Mouse (Mus musculus) NIH3T3 (cell line): ENCODE data around the gene Axl.
"Not testable (repeated sequence)": the region's sequence is repeated elsewhere in the genome, so short reads cannot be mapped to it uniquely, and the experiment has no call there.

ENCODE experiments used
- DNase-seq: peaks from one replicate; pipeline ENCODE4 v3.0.0-alpha.2; 2012; ENCODE audit warnings: low read depth

The Axl gene

DNA sequence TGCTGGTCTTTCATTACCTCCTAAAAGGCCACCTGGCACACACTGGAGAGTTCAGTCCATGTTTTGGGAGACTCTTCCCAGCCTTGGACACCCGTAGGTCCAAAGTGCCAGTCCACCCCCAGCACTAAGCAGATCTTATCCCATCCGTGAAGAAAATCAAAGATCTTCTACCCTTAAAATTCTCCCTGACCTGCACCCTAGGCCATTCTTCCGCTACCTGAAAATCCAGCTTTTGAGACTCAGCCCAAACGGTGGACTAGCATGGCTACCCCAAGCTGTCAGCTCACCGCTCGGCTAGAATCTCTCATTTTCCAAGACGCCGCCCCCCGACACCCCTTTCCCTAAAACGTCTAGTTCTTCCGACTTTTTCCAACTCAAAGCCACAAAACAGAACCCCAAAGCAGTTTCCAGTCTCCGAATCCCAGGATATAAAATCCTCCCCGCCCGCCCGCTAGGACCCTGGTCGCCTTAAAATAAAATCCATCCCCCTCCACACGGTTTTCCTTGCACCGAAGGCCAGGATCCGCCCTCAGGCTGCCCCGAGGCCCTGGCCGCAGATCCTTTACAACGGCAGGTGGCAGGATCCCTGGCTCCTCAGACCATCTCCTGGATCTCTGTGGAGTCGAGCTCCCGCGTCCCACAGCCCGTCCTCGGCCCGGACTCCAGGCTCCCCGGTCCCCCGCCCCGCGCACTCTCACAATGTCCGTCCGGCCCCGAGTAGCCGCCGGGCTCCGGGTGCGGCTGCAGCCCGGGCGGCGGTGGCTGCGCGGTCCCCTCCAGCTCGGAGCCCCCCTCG, 34.7 kb downstream of the Axl start:
- DNase-seq: peak; percentile 62

DNA sequence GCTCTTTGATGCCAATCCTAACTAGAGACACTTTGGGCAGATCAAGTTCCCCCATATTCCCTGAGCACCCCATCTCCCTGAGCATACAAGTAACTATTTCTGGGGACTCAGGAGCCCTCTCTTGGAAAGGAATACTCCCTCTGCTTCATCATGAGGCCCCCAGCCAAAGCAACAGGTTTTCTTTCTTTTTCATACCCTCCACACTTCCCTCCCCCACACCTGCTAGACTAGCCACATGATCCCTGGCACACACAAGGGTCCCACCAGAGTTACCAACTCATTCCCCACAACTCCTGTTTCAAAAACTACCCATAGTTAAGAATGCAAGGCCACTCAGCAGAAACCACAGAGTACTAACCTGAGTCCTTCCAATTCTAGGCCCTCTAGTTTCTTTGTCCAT, 35.4 kb downstream of the Axl start:
- DNase-seq: no peak

GRCm38 (mm10) chr7:25746844-25747243, 41.7 kb downstream of the Axl start:
- DNase-seq: no peak

GRCm38 (mm10) chr7:25738277-25738676, 50.2 kb downstream of the Axl start:
- DNase-seq: no peak

GRCm38 (mm10) chr7:25736920-25737319, 51.6 kb downstream of the Axl start:
- peak; percentile 40 for DNase-seq

- DNase-seq: no peak
Observed at GRCm38 (mm10) chr7:25734991-25735390, 53.5 kb downstream of the Axl start.

DNA sequence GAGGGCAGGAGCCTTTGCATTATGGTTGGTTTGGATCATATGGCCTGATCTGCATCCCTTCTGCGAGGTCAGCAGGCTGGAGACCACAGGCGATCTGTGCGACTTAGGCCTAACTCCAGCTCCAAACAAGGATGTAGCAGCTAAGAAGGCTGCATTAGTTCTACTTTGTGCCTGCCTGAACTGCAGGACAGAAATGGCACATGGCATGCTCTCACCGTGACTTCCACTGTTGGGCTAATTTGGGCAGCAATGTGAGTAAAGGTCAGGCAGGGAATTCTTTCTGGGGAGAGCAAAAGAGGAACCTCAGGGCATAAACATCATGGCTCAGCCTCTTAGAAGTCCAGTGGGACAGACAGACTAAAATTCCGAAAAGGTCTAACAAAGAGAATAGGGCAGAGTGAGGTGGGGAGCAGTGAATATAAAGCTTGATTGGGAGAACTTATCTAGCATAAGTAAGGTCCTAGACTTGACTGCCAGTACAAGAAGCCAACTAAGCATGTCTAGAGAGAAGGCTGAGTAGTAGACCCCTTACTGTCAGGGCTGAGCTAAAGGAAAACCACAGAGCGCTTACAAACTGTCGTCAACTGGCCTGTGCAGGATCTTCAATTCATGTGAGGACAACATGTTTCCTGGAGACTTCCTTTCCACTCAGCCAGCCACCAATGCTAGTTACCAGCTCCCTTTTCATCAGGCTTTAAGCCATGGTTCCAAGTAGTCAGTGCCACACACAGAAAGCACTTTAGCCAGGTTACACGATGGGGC, 57.0 kb downstream of the Axl start:
- DNase-seq: no peak

- DNase-seq: peak; percentile 49
Observed at GRCm38 (mm10) chr7:25729862-25730261, 58.6 kb downstream of the Axl start.

- no peak for DNase-seq
Observed at GRCm38 (mm10) chr7:25729396-25729795, 59.1 kb downstream of the Axl start.

GRCm38 (mm10) chr7:25727800-25728199, 60.7 kb downstream of the Axl start:
- DNase-seq: no peak

DNA sequence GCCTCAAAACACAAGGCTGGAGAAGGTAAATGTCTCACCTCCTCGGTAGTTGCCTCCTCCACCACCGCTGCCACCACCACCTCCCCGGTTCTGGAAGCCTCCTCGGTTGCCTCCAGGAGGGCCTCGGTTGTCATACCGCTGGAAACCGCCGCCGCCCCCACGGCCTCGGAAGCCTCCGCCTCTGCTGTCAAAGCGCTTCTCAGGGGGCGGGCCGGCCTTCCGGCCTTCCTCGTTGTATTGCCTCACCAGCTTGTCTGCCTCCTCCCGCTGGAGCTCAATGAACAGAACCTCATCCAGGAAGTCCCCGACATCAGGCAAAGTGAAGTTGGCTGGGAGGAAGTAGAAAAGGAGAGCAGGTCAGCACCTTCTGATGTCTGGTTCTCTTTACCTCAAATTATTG, 62.6 kb downstream of the Axl start:
- DNase-seq: no peak

- not testable (repeated sequence) for DNase-seq
Observed at GRCm38 (mm10) chr7:25721776-25722175, 66.7 kb downstream of the Axl start.

DNA sequence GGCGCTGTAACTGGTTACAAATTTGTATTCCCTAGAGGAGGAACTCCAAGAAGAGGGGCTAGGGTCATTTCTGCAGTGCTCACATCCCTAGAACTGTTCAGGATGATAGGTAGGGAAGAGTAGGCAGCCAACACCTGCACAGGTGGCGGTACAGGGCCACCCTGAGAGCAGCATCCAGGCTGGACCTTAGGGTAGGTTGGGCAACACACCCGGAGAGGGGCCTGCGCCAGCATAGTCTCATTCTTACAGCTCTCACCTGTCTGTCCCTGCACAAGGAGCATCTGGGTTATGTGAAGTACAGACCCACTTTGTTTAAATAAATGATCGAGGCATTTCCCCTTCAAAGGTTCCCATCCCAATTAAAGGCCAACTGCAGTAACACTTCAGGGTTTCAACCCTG, 67.7 kb downstream of the Axl start:
- DNase-seq: no peak

GRCm38 (mm10) chr7:25719761-25720610, 68.5 kb downstream of the Axl start:
- DNase-seq: peak; percentile 89

DNA sequence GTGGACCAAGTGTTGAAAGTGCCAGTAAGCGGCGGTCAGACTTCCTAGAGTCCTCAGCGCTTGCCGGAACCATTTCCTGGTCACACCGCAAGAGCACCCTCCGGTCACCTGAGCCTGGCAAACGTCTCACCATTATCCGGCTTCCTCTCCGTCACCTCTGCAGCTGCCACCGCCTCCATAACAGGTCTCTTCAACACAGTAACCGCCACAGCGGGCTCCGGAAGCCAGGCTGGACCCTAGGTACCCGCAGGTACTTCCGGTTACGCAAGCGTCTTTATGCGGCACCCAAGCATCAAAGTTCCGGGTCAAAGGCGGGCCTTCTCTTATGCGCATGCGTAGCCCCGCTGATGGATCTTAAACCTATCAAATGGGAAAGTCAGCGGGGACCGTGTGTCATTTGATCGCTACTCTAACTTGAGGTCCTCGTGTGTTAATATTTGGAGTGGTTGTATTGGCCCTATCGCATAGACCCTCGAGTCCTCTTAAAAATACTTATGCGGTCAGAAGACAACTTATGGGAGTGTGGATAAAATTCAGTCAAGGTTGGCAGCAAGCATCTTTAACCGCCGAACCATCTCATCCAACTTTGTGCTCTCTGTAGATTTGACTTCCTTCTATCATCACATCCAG, 69.6 kb downstream of the Axl start, which contains the start of gene Ccdc97:
Gene Ccdc97 (minus strand): TSS at position 301 of the 630 bp plus-strand sequence.
- DNase-seq: peak; percentile 97

- DNase-seq: no peak
Observed at GRCm38 (mm10) chr7:25717478-25717877, 71.0 kb downstream of the Axl start.

- DNase-seq: no peak
Observed at GRCm38 (mm10) chr7:25715731-25716271, 72.7 kb downstream of the Axl start.

GRCm38 (mm10) chr7:25714581-25714980, 73.9 kb downstream of the Axl start:
- no peak for DNase-seq

DNA sequence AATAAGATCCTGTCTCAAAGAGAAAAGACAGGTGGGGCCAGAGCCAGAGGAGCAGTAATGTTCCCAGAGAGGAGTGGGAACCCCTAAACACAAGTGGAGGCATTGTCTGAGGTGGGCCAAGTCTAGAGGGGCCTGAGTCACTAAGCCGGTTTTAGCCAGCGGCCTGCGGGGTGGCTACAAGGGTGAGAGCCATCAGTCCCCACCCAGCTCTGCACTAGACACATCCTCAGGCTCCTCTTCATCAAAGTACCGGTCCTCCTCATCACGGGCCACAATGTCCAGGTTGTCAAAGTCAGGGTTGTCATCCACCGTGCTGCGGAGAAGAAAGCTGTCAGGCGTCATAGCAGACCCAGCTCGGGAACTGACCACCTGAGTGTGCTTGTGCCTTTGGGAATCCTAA, 75.7 kb downstream of the Axl start:
- DNase-seq: no peak

- peak; percentile 95 for DNase-seq
Observed at GRCm38 (mm10) chr7:25711731-25712197, 76.7 kb downstream of the Axl start.

DNA sequence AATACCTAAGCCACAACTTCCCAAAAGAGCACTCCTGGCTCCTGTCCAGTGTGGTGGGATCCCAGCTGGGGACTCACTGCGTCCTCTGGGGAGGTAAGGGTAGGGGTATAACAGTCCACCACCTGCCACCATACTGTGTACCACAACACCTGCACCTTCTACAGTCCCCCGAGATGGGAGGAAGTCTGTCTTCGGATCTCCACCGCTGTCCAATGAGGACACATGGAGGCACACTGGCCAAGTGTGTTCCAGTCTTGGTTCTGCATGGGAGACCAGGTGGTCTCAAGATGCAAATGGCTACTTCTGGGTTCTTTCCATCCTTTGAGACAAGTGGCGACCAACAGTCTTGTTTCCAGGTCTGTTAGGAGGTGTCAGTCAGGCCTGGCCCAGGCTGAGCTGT, 77.3 kb downstream of the Axl start:
- DNase-seq: no peak
